Mouse (Mus musculus): ENCODE data around the gene Spata13.

DNA sequence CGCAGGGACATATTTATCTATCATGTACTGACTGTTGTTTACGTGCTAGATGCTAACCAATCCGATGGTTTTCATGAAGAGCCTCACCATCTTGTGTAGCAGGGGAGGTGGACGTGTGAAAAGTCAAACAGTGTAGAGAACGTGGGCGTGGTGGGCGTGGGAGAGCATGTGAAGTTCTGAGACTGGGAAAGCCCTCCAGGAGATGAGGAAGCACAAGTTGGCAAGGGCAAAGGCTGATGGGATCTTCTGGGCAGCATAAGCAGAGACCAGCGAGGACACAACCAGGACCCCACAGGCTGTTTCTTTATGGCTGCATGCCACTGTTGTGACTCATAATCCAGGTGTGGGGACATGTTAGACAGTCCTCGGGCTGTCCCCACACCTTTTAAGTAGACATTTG is 5.4 kb downstream of the Spata13 start:
- TF ChIP-seq TAL1 (IDR thresholded peaks at IDR 0.05; ENCODE audit: low read length), result no peak
- TF ChIP-seq GATA1 (IDR thresholded peaks at IDR 0.05; ENCODE audit: low read length), result no peak

Measured in erythroblast, embryonic 14.5 days (primary cell).